Mouse (Mus musculus) heart, postnatal 14 days (tissue): ENCODE data around the gene Ascc1. TPM values are rescaled to one million over a fixed set of nuclear protein-coding genes. Genes with fewer than 3 reads are reported as not detected.

Experiments
- DNase-seq, 2 experiments: peaks; one replicate each; pipeline ENCODE4 v3.0.0; 2021 to 2022
- intact Hi-C: fragments of 180-260 bp; cut with DNase I; formaldehyde crosslinking; loops from one replicate; pipeline ENCODE4 v1.15.1; 2025
- long read RNA-seq, 2 experiments: library from polyadenylated mRNA; stranded (forward); transcript quantifications; one replicate each; pipeline ENCODE4 v2.0.0; 2021
- total RNA-seq, 2 experiments: library from RNA; stranded (reverse); gene quantifications; 2 replicates each; pipeline ENCODE4 v1.2.3; 2021

Ascc1 gene
- 10 to 100 TPM; 19.1 to 21.7 TPM for total RNA-seq
- long read RNA-seq, experiment 1, transcript Ascc1-201 (11 exons, 1,450 nt): major isoform, 21 of 32 reads
- long read RNA-seq, experiment 1, partial matches to known transcripts: 4 of 32 reads
- long read RNA-seq, experiment 1, other reads (novel, unspliced or antisense): 5 of 32 reads
- long read RNA-seq, experiment 2, transcript Ascc1-201 (11 exons, 1,450 nt): major isoform, 24 of 29 reads
- long read RNA-seq, experiment 2, partial matches to known transcripts: 0 of 29 reads
- long read RNA-seq, experiment 2, other reads (novel, unspliced or antisense): 5 of 29 reads

DNA sequence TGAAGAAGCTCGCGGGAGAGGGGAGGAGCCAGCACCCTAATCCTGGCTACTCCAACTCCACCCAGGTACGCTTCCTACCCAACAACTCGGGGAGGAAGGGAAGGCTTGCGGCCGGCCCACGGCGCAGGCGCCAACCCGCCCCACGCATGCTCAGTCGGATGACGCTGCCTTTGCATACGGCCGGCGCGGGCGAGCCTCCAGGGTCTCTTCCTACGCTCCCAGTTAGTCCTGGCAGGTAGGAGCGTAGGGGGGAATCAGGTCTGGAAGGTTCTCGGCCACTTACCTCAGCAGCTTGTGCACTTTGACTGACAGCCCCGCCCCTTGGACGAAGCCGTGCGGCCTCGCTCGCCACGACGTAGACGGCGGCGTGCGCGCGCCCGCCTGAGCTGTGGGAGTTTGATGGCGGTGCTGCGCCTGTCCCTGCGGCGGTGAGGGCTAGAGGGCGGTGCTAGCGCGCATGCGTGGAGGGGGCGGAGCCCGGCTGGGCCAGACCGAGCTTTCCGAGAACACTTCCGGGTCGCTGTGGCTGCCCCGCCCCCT is at the start of gene Ascc1, which contains the start of gene Anapc16:
Ascc1 (plus strand) TSS at position 133 of the 540 bp plus-strand sequence.
Anapc16 (minus strand) TSS at position 463 of the 540 bp plus-strand sequence.
- intact Hi-C loops: loop anchor here (1.0 to 5.0 kb wide), 3 partner anchors 51 to 109 kb away; partner anchors contain the start of gene Ddit4
- DNase-seq: peak; percentile 98

DNA sequence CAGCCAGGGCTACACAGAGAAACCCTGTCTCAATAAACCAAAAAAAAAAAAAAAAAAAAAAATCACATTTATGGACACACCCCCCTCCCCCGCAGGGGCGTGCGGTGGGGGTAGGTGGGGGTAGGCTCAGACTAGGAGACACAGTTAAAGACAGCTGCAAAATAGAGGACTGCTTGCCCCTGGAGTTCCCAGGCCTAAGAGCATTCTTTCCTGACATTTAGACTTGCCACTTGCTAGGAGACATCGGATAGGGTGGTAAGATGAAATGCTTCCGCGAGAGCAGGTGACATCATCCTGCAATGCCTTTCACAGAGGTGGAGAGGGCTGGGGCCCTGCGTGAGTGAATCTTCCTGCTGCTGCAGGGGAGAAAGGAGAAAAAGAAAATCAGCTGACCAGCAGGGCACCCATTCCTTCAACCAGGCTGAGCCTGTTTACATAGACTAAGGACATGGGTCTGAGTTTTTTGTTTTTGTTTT is 49.0 kb upstream of the Ascc1 start:
- peak in 1 of 2 experiments; percentile 14 for DNase-seq
- intact Hi-C loops: loop anchor here (5.0 kb wide), 1 partner anchor 36 kb away; no protein-coding TSS in a partner anchor

DNA sequence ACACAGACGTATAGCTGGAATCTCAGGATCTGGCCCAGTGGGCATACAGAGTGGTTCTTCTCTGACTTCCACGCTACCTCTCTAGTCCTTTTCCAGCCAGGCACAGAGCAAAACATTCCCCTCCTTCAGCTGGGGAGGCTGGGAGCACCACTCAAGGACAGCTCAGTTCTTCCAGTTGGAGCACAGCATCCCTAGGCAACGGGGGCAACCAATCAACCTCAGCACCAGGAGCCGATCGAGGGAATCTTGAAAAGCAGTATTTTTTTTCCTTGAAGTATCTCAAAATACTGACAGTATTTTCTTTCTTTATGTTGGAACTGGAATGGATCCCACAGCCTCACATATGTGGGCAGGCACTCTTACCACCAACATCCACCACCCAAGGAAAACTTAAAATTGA is 45.9 kb upstream of the Ascc1 start:
- intact Hi-C loops: no loop called here
- DNase-seq: no peak

DNA sequence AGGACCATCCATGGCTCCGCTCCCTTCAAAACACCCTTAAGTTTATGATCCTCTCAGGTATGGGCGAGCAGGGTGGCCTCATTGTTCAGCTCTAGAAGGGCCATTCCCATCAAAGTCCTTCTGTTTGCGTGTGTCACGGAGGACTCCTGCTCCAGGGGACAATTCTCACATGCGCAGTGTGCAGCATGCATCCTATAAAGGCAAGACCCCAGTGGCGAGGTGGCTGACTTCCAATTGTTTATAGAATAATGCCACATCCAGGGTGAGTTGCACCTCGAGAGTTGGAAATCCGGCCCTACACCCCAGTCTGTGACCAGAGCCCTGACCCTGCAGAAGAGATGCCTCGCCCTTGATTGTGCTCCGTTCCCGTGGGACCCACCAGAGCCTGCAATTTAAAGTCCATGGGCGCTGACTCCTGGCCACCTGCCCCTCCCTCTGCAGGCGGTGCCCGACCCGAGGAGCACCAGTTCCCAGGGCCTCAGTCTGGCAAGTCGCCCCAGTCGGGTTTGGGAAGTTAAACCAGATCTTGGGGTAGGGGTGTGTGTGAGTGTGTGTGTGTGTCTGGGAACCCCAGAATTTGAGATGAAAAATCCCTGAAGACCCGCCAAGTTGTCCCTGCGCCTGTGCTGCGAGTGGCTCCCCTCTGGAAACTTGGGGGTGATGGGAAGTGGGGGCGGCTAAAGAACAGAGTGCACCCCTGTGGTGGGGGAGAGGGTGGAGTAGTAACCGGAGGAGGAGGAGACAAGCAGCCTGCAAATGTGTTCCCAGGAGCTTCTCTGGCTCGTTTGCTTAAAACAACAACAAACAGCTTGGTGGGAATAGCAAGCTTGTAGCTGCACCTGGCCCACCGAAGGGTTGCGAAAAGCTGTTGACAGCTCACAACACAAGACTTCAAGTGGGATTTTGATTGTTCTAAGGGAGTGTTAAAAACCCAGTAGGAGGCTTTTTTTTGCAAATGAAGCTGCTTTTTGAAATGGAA is 45.1 kb upstream of the Ascc1 start:
- peak; percentile 58 to 74 for DNase-seq
- intact Hi-C loops: no loop called here

DNA sequence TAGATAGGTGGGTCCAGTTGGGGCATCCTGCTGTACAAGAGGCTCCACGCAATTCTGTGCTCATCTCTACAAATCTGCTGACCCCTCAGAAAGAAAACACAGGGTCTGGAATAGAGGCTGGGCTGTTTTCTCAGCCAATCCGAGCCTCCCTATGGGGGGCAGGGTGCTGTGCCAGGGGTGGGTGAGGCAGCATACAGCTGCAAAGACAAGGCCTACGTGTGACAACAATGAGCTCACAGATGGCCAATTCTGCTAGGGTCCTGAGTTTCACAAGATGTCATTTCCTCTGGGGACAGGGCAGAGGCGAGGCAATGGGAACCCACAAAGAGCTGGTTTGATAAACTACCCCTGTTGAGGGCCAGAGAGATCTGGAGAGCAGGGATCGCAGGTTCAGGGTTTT is 44.1 kb upstream of the Ascc1 start:
- intact Hi-C loops: no loop called here
- DNase-seq: peak in 1 of 2 experiments; percentile 16

DNA sequence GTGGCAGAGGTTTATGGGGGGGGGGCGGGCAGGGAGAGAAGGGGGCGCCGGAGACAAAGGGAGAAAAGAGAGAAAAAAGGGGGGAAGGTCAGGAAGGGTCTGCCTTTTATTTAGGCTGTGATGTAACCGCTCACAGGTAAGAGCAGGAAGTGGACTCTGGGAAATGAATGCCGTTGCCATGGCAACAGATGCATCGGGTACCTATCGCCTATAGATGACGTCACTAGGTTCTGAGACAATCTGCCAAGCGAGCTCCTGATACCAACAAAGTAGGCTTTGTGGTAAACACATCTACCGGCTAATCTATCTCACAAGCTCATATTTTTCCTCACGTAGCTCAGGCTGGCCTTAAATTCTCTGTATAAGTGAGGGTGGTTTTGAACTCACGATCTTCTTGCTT is 43.1 kb upstream of the Ascc1 start:
- no peak for DNase-seq
- intact Hi-C loops: no loop called here

DNA sequence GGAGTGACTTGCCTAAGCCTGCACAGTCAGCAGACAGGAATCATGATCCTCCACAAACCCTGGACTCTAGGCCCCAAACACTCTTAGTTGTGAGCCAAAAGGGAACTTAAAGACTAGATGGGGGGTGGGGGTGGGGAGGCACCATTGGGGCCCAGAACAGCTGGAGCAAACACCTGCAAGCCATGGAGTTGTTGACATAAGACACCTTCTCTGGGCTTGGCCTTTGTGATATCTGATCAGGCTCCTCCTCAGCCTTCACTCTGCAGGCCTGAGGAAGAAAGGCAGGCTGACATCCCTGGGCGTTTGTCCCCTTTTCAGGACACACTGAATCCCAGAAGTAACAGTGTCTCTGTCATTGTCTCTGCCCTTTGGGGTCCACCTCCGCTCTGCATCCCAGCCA is 39.0 kb upstream of the Ascc1 start:
- intact Hi-C loops: no loop called here
- DNase-seq: no peak

DNA sequence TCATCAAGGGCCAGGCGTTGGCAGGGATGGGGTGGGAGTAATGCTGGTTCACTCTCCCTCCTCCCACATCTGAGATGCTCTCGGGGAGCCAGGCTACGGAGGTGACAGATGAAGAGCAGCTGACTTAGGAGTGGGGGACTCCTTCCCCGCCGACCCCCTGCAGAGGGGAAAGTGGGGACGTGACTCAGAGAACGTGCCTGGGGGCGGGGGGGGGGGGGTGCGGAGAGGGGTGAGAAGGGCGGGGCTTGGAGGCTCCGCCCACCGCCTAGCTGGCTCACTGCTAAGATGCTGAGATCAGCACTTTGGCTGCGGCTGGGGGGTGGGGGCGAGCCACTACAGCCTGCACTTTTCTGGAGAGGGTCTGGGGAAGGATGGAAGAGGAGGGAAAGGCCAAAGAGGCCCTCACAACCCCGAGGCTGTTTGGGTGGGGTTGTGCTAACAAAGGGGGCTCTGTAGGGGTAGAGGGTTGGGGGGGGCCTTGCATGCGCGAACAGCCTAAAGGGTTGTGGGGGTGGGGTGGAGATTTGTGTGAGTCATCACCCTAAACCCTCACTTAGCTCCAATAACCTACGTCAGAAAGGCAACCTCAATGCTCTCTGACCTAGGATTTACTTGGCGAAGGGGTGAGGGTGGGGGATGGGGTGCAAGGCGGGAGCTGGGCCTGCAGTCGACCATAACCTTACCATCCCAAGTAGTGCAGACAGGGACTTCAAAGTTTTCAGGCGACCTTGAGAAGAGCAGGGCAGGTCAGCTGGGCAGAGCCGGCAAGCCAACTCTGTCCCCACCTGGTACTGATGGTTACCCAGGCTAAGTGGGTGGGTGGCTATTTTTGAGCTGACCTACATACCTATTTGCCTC is 37.9 kb upstream of the Ascc1 start:
- intact Hi-C loops: no loop called here
- peak in 1 of 2 experiments; percentile 56 for DNase-seq

DNA sequence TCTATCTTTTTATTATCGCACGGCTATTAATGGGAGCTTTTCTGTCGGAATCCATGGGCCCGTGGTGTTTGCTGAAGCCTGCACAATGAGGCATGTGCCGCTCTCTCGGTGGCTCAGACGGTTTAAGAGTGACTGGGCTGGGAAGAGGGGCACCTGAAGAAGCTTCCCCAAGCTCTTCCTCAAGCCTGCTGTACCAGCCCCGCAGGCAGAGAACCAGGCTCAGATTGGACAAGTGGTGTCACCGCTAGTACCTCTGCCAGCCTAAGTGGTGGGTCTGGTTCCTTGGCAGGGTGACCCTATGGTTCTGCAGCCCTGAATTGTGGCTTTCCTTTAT is 37.3 kb upstream of the Ascc1 start:
- intact Hi-C loops: no loop called here
- no peak for DNase-seq

DNA sequence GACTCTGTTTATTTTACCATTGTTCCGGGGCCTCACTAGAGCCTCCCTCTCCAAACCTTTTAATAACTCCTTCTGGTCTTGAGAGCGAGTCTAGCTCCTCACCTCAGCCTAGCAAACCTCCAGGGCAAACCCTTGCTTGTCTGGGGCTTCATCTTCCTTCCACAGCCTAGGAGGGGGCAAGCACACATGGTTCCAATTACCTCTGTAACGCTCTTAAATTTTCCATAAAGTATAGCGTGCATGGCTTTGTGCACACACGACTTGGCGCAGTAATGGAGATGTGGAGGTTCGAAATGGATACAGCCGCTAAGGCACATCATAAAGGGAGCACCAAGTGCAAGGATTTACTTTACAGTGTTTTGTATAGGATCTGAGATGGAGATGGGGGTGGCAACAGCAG is 36.8 kb upstream of the Ascc1 start:
- no peak for DNase-seq
- intact Hi-C loops: no loop called here

DNA sequence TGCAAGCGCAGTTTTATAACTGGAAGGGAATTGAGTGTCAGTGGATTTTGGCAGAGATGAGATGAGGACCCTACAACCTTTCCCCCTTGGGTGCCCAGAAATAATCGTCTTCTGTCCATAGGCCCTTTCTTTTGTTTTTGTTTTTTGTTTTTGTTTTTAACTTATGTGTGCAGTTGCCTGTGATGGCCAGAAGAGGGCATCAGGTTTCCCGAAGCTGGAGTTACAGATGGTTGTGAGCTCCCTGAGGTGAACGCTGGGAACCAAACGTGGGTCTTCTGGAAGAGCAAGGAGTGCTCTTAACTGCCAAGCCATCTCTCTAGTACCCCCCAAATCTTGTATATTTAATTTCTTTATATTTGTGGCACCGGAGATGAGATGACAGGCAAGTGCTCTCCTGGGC is 35.9 kb upstream of the Ascc1 start:
- no peak for DNase-seq
- intact Hi-C loops: no loop called here

DNA sequence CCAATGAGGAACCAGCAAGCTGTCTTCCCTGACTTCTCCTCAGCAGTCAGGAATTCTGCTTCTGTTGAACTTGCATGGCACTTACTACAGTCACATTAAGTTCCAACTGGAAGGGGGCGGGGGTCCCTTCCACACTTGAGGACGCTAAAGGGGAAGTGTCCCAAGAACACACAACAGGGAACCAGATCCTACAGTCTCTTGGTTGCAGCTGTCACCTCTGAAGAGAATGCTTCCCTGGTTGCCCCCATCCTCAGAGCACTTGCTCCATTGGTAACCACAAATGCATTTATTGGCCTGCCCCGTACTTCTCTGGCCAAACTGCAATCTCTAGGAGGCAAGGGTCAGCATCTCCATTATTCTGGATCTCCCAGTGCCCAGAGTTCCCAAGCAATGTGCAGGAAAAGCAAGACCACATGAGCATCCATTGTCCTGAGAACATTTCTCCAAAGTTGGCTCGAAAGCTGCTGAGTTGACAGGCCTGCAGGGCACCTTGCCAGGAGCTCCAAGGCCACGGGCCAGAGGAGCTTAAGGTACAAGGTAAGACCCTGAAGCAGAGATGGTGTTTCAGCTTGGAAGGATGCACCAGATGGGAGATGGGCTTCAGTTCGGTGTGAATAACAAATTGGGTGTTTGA is 35.2 kb upstream of the Ascc1 start:
- peak; percentile 81 to 82 for DNase-seq
- intact Hi-C loops: no loop called here

DNA sequence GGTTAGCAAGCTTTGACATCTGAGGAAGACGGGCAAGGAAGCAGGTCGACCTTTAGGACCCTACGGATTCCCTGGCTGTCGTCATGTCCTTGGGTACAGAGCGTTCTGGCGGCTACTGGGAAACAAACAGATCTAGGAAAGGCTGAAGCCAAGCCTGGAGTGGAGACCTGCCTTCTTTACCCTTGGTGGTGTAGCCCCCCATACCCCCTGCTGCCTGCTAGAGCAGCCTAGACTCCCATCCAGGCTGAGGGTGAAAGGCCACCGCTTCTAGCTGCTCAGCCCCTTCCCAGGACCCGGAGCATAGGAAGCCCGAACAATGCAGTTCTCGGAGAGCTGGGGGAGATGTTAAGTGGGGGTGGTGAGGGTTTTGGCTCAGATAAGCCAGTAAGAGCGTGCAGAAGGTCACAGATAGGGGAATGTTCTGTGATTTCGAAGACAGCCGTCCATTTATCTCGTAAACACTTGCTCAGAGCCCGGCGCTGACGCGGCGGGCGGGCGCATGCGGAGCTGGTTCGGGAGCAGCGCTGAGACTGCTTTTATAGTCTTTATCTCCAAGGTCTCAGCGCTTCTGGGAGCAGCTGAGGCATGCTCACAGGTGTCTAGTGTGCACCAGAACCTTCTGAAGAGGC is 32.7 kb upstream of the Ascc1 start:
- DNase-seq: peak; percentile 83
- intact Hi-C loops: loop anchor here (1.0 kb wide), 1 partner anchor 19 kb away; the partner anchor contains the start of gene Ddit4

DNA sequence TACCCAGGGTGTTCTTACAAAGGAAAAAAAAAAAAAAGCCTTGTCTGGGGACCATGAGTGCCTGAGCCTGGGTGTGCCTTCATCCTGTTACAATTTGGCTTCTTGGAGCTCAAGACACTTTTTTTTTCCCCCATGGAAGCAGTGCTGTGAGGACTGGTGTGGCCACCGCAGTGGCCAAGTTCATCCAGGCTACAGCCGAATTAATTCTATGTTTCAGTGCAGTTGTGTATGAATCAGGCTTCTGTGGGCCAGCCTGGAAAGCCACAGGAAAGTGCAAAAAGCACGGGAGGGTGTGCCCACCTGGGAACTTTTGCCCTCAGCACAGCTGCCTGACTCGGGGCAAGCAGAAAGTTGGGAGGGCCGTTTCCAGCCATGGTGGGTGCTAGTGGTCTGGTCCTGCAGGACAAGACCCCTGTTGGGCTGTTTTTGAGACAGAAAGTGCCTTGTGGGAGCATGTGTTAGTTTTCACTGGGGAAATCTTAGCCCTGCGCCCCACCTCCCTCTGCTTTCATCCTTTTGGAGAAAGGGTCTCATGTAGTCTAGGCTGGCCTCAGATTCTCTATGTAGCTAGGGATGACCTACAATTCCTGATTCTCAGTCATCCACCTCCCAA is 32.0 kb upstream of the Ascc1 start:
- intact Hi-C loops: no loop called here

DNA sequence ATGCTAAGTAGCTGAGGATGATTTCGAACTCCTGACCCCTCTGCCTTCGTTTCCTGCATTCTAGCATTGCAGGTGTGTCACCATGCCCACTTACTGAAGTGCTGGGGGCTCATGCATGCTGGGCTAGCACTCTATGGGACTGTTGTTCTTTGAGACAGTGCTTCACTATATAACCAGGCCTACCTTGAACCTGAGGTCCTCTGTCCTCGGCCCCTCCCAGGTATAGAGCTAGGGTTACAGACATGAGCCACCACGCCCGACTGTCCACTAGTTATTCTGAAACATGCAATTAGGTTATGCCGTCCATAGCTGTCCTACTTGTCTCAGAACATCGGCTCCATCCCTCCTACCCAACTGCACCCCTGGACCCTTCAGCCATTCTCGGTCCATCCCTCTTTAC is 30.8 kb upstream of the Ascc1 start:
- intact Hi-C loops: no loop called here
- DNase-seq: no peak

More for the DNA sequence above, 32.0 kb upstream of the Ascc1 start:
- DNase-seq: peak; percentile 39 to 58

DNA sequence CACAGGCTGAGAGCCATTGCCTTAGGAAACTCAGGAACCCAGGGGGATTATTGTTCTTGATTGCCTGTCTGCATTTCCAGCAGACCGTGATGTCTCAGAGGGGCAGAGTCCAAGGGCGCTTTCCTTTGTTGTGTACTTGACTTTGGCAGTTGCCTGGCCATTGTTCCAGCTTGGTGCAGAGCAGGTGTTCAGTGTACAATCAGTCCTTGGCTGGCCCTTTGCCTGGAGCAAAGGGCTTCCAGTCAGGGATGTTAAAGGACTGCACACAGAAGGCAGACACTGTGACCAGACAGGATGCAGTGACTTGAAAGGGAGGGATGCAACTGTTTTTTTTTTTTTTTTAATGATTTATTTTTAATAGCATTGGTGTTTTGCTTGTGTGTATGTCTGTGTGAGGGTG is 30.1 kb upstream of the Ascc1 start:
- intact Hi-C loops: no loop called here
- peak; percentile 79 for DNase-seq

DNA sequence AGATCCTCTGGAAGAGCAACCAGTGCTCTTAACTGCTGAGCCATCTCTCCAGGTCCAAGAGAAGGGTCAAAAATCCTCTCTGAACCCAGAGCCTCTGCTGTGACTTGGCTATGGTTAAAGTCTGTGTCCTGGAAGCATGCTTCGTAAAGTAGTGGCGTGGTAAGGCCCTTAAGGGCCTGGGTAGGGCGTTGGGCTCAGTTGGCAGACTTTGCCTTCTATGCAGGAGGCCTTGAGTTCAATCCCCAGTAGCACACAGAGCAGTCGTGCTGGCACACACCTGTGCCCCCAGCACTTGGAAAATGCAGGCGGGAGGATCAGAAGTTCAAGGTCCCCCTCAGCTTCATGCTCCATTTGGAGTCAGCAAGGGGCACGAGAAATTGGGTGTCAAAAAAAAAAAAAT is 29.6 kb upstream of the Ascc1 start:
- intact Hi-C loops: no loop called here
- no peak for DNase-seq

DNA sequence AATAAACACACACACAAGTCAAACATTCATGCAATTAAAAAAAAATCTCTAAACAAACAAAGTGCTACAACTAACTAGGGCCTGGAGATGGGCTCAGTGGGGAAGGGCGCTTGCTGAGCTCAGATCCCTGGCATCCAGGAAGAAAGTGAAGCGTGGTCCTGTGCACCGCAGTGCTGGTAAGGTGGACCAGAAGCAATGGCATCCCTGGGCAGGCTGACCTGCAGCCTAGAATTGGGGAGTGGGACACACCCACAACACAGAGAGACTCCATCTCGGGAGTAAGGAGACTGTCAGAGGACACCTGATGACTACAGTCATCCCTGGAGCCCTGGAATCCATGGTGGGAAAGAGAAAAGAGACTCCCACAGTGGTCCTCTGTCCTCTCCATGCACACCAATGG is 29.2 kb upstream of the Ascc1 start:
- DNase-seq: no peak

More for the DNA sequence above, 29.2 kb upstream of the Ascc1 start:
- intact Hi-C loops: no loop called here
